Mouse (Mus musculus): ENCODE data around the gene Plvap.

GRCm38 (mm10) chr8:71470146-71470912 lies 41.2 kb downstream of the Plvap start:
- TF ChIP-seq CTCF (IDR thresholded peaks at IDR 0.05; ENCODE audit: low read depth) (no peak), EP300 (IDR thresholded peaks at IDR 0.05; ENCODE audit: low read depth) (no peak)

Data from heart, postnatal 0 days (tissue).